Mouse (Mus musculus) naive thymus-derived CD4-positive, alpha-beta T cell, adult 2 months (primary cell): Measurements from ENCODE around the gene Usf1.

Experiments used
- DNase-seq: peaks from one replicate; pipeline ENCODE4 v3.0.0-alpha.2; 2011; ENCODE audit warnings: low read depth

Usf1 gene

DNA sequence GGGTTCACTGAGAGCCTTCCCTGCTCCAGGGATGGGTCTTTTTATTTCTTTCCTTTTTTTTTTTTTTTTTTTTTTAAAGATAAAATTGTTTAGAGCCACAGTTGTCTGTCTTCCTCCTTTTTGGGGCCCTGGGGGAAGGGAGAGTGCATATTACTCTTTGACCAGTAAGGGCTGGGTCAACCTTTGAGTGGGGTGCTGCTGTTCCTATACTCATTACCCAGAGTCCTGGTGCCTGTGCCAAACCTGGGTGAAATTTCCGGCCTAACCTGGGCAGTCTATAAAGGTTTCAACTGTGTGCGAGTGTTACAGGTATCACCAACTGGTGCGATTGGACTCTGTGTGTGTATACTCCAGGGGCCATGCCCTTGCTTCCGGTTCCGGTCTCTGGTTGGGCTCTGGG is 7.5 kb downstream of the Usf1 start, which contains the start of gene Tstd1:
TSS of gene Tstd1 (plus strand) at position 213 of the 400 bp plus-strand sequence.
- no peak for DNase-seq

DNA sequence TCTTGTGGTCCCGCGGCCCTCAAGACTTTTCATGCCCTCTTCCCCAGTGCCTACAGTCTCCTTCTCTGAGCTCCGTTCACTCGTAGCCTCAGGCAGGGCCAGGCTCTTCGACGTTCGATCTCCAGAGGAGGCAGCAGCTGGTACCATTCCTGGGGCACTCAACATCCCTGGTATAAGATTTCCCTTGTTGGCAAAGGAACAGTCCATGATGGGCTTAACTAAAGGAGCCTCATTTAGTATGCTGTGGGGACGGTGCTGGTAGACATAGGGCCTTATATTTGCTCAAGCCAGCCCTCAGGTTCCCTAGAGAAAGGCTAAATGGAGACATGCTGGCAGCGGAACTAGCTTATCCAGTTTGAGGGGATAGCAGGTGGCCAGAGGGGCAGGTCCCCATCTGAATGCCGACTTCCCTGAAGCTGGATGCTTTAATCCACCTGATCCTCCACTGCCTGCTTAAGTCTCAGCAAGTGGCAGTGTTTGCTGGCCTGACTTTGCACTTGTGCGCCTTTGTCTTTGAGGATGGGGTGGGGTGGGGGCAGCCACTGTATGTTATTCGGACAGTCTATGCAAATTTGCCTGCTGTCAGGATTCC is 8.3 kb downstream of the Usf1 start:
- DNase-seq: no peak

DNA sequence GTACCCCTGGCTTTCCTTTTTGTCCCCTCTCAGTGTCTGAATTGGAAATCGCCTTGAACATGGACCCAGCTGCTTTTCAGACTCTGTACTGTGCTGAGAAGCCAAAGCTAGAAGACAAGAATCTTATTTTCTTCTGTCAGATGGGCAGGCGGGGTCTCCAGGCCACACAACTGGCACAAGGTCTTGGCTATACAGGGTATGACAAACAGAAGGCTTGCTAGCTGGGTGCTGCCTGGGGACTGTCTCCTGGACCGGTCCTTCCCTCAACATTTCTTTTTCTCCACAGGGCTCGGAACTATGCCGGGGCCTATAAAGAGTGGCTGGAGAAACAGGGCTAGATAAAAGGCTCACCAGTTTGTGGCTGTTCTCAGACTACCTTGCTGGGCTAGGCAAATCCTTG is 8.8 kb downstream of the Usf1 start:
- no peak for DNase-seq

DNA sequence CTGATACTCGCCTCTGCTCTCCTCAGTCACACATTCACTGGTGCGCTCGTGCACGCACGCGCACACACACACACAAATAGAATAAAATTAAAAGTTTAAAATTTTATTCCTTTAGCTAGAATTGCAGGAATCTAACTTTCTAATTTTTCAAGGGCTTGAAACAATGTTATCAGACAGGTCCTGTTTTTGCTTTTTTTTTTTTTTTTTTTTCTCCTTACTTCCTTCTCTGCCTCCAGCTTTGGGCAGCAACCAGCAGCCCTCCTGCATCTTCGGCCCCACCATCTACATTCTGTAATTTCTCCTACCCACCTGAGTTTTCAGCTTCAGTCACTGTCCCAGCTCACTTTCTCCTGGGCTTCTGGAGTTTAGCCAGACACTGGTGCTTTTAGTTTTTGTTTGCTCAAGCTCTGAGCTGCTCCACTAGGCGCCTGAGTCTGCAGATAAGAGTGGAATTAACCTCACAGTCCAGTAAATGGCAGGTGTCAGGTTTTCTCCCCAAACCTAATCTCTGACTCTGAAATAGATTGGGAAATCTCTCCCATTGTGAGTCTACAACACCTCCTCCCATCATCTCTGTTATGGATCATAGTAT is 11.5 kb downstream of the Usf1 start:
- no peak for DNase-seq

DNA sequence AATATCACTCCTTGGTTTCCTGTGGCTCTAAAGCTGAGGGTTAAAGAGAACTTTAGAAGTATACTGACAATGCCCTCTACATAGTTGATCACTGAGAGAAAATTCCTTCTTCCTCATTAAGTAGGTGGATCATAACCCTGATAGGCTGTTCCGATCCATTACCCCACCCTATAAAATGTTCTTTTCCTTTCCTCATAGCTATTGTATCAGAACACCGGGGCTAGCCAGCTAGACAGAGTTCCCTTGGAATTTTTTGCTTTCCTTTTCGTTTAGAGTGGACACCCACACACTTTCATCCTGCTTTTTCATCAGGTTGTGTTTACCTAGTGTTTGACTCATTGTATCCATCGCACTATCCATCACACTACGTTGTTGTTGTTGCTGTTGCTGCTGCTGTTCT is 13.5 kb downstream of the Usf1 start:
- no peak for DNase-seq

DNA sequence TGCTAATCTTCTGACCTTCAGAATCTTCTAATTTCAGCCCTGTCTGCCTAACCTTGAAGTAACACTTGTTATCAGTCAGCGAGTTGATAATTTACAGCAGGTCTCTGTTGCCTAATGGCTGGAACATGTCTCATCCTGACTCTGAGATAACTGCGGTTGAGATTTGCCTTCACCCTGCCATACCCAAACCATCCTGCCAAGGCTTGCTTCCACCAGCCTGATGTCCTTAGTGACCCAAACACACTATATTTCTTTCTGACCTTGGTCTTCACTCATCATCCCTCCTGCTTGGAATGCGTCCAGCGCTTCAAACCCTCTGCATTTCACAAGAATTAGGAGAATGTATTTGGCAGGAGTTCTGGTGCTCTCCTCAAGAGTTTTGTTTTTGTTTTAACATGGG is 14.0 kb downstream of the Usf1 start:
- no peak for DNase-seq

DNA sequence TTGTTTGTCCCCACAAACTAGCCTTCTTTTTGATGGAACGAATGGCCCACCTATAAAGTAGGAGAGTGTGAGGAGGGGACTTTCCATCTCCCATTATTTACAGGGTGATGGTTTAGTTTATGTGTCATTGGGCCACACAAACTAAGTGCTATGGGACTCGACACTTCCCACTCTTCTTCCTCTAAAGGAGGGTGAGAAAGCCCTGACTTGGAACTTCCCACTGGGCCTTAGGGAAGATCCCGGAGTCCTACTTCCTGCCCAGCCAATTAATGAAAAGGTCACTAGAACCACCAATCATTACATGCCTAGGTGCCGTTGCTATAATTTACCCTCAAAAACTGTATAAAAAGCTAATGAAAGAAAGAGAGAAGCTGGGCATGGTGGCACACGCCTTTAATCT is 21.0 kb downstream of the Usf1 start:
- DNase-seq: no peak

DNA sequence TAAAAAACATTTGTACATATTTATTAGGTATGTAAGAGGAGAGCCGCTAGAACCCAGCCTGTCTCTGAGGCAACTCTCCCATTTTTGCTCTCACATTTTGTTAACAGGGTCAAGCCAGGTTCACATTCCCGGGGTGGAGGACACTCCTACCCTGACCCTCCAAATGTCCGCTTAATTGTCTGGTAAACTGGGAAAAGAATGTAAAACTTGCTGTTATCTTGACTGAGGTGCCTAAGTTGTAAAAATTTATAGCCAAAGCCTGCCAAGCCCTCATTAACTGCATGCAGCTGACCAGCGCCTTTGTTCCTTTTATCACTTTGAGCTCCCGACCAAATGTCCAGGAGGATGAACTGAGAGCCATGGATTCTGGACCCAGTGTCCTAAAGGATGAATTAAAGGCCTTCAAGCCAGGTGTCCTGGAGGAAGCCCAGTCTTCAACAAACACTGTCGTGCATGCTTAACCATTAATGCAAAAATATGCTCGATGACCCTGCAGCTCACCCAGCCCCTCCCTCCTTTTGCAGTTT is 24.2 kb downstream of the Usf1 start:
- DNase-seq: no peak

DNA sequence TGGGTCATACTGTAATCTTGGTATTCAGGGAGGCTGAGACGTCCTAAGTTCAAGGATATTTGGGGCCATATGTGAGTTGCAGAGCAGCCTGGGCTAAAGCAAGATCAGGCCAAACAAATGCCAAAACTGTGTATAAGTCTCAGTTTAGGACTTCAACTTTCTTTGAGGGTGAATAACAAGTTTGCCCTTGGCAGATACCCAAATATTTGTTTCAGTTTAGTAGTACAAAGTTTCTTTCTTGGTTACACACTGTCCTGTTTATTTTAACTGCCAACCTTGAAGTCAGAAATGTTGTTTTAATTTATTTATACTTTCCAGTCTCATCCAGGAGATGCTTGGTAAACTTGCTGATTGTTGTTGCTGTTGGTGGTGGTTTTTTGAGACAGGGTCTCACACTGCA is 24.9 kb downstream of the Usf1 start:
- DNase-seq: no peak

DNA sequence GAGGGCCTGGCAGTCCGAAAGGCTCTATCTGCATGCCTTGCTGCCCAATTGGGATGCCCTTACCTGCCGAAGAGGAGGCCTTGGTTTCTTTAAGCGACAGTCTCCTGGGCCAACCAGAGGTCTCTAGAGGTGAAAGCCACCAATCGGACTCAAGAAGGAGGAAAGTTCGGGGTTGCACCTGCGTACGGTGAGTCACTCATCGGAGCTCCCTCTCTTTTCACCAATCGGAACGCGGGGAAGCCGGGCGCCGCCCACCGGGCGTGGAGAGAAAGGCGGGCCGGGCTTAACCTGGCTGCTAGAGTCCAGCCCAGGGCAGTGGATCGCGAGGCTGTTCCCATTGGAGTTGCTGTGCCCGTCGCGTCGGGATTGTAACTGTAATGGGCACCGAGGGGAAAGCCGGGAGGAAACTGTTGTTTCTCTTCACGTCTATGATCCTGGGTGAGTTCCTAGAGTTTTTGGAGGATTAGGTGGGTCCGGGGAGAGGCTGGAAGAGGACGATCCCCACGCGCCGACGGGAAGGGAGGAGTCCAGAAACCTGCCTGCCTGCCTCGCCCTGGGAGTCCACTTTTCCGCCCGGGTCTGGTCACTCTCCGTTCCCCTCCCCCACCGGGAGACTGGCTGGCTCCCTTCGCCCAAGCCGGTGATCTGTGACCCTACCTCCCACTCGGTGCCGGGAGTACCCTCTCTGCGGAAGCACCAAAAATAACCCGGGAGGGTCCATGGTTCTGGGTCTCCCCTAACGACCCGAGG is 26.3 kb downstream of the Usf1 start, which contains the start of gene F11r:
TSS of gene F11r (plus strand) at position 272 of the 750 bp plus-strand sequence.
- DNase-seq: peak; percentile 69

DNA sequence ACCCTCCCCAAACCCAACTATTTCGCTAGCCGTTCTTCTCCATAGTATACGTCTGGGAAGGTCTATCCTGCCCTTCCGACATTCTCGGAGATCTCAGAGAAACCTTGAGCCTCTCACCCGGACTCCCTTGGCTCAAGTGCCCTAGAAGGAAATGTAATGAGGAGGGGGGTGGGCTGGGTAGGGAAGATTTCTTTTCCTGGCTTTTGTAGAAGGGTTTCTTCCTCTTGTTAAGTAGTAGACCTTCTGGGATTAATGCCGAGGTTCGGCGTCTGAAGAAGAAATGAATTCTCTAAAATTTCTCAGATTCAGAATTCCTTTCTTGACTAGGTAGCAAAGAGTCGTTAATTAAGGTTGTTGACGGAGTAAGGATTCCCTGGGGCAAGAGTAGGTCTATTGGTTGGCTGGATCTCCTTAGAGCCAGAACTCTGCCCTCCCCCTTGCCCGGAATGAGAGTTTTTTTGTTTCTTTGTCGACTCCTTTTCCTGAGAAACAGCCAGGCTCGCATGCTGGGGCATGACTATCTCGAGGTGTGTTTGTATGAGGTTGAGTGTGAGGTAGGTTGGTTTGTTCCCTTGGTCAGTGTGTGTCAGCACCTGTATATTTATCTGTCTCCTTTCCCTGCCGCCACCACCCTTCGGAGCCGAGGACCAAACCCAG is 27.0 kb downstream of the Usf1 start:
- no peak for DNase-seq

DNA sequence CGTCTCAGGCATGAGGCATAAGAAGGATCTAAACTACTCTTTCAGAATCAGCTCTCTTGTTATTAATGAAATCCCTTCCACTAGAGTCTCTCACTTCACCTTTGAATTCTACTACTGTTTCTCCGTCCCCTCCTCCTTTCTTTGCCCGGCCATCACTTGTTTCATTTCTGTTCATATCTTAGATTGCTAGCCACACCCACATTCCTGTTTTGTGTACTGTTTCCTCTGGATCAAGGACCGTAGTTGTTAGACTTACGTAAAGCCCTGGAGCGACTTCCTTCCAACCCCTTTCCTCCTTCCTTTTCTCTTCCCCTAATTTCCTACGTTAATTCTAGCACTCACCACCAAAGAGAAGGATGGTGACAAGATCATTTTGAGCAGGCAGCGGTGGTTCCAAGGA is 28.0 kb downstream of the Usf1 start:
- DNase-seq: no peak

DNA sequence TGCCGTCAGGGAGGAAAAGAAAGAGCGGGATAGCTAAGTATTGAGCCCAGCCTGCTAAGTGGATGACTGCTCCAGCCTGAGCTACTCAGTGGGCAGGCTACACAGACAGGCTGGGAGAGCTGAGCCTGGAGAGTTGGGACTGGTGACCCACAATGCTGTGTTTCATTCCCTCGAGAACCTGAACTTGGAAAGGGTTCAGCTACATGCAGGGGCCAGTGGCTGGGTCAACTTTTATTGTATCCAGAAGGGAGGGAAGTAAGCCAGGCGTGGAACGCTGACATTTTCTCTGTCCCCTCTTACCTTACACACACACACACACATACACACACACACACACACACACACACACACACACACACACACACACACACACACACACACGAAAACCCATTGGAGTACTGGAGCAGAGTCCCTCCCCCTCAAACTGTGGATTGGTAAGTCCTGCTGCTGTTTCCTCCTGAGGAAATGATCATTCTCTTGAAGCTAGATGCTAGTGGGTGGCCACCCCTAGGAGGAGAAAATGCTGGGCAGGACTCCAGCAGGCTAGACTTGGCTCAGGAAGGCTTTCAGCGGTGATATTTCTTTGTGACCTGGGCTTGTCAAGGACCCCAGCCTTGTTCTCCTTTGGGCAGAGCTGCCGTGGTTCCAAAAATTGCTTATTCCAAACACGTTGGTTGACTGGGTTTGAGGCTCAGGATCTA is 29.1 kb downstream of the Usf1 start:
- DNase-seq: no peak

DNA sequence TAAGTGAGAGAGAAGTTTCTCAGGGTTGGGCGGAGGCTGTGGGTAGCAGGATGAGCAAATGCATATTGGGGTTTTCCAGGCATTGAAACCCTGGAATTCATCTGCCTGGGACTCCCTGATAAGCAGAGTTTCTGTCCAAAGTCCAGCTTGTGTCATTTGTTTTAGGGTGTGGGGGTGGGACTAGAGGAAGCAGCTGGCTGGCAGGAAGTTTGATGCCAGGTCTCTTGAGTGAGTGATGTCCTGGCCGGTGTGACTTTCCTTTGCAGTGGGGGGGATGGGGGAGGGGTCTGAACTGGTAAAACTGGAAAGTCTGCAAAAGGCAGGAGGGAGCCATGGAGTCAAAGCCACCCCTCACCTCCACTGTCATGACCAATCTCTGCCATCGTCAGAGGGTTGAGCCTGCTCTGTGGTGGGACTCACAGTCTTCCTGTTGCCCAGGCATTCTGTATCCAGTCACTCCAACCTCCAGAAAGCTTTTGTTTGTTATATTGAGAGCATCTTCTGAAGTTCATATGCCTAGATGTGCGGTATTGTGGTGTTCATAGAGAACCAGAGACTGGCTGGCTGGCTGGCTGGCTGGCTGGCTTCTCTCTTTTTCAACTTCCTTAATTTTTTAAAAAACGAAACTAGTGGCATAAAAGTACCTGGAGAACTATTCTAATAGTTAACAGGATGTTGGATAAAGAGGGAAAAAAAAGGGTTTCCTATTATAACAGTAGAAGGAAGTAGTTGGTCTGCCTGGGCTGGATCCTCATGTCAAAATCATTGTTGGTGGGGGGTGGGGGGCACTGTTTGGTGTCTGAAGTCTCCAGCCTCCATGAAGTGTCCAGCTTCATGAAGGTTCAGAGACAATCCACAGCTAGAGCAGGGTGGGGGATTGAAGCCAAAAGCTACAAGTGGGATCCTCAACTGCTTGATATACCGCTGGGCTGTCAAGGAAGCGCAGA is 30.6 kb downstream of the Usf1 start:
- no peak for DNase-seq

DNA sequence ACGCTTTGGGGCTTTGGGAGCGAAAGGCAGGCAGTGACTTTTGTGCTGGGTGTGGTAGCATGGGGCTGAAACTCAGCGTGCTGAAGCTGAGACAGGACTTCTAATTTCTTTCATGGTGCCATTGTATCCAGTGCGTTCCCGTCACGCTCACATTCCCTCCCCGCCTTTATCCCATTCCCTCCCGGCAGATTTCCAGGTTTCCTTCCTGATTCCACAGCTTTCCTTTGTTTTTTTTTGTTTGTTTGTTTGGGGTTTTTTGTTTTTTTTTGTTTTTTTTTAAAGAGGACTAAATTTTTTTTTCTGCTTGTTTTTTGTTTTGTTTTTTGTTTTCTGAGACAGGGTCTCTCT is 31.3 kb downstream of the Usf1 start:
- DNase-seq: no peak

DNA sequence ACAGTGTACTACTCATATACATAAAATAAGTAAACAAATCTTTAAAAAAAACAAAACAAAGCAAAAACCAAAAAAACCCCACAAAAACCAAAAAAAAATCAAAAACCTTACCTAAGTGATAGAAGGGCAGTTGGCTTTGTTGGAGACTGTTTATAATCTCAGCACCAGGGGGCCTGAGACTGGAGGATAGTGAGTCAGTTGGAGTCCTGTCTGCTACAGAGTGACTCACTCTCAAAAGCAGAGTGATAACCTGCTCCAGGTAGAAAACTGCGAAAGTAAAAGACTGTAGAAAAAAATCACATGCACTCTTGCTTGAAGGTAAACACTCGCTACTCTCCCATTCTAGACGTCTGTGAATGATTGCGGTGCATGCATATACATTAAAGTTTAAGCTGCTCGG is 33.9 kb downstream of the Usf1 start:
- no peak for DNase-seq

DNA sequence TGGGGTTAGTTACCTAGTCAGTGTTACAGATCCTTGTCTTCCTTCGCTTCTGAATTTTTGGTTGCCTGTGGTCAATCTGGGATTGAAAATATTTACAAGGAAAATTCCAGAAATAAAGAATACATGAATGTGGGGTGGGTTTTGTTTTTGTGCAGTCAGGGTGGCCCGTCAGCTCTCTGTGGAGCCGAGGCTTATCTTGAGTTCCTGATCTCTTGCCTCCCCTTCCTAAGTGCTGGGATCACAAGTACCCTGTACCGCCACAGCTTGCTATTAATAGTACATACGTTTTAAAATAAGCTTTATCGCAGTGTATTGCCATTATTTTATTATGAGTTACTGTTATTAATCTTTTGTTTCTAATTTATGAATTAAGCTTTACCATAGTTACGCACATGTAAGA is 35.7 kb downstream of the Usf1 start:
- DNase-seq: no peak

DNA sequence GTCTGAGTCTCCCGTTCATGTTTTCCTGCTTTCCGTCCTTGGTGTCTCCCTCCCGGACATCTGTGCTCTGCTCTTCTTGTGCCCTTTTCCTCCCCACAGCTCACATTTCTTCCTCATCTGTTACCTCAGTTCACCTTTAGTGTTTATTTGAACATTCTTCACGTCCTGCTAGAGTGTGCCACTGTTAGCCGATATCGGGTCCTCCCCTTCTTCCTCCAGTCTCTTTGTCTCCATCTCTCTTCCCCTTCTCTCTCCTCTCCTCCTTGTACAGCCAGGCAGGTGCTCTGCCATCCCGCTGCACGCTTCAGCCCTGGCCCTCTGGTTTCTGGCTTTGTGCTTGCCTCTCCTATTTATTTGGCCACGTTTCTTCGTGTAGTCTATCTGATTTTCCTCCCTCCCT is 36.6 kb downstream of the Usf1 start:
- no peak for DNase-seq

DNA sequence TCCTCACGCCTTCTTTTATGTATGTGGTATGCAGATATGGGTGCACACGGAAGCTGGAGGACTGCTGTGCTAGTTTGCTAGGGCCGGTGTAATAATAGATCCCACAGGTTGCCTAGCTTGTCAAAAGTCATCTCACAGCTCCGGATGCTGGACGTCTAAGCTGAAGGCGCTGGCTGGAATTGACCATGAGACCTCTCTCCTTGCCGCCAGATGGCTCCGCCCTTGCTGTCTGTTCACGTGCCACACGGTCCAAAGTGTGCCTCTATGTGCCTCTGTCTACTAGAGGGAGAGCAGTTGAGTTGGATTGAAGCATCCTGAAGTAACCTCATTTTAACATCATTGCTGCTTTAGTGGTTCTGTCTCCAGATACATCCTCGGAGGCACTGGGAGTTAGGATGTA is 38.9 kb downstream of the Usf1 start:
- no peak for DNase-seq

DNA sequence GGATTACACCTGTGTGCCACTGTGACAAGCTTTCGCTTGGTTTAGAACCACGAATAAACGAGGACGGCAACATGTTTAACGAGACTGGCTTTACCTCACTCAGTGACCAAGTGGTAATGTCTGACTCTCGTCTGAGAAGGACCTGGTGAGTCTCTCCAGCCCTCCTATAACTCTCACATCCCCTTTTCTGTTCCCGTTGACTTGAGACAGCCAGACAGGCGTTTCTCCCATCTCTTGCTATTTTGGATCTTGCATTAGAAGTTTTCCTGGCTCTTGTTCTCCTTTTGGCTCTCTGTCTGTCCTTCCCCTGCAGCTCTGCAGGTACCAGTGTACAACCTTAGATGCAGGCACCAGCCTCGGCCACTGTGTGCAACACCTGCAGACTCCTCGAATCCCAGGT is 39.9 kb downstream of the Usf1 start:
- DNase-seq: no peak

DNA sequence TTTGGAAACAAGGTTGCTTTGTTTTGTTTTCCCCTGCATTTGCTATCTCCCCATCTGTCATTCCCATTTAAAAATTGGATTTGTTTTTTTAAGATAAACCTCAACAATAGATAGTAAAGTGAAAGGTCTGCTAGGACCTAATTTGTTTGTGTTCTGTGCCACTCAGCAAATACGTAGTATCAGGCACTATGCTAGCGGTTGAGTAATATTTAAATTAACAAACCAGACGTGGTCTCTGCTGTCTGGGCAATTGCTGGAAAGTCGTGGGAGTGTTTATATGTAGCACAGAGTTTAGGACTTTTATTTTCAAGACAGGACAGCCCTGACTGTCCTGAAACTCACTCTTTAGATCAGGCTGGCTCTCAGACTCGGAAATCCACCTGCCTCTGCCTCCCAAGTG is 41.4 kb downstream of the Usf1 start:
- DNase-seq: no peak
